26 mouse cellular contexts compared by ENCODE assay signal in the genomic region with DNA sequence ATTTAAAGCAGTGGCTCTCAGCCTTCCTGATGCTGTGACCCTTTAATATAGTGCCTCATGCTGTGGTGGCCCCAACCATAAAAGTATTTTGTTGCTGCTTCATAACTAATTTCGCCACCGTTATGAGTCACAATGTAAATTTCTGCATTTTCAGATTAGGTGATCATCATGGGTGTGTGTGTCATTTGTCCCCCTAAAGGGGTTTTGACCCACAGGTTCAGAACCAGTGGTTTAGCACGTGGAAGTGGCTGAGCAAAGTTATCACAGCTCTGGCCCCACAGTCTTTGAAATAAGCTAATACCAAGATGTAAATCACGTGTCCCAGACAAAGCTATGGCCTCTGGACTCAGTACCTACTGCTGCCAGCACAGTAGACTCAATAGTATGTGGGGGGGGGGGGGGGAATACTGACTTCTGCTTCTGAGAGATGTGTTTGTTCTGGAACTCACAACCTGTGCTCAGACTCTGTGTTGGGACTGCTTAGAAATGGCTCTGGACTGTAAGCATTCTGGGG. TPM values are rescaled to one million over a fixed set of nuclear protein-coding genes. Genes with fewer than 3 reads are reported as not detected.
DNase-seq lines count a peak whose midpoint lies in the region; ATAC-seq and TF ChIP-seq lines count a peak whose summit lies in the region.
"Had no signal": no experiment of that assay in that cellular context is flagged by ENCODE, and none has a peak within 500 bp of the region (broad histone marks: within the 10 kb centered on the region; RNA-seq: fewer than 3 reads in every experiment).

No protein-coding gene starts in this region.

- no peaks in the 10 kb centered on the region for H3K27me3 ChIP-seq in hindbrain, embryonic 13.5 days
- no peaks in the 10 kb centered on the region for H3K27me3 ChIP-seq in hindbrain, embryonic 14.5 days (ENCODE audit: control insufficient read depth, insufficient read depth, low read length)
- H3K27me3 ChIP-seq in stomach, embryonic 14.5 days (ENCODE audit: control insufficient read depth, insufficient read depth, low read length) = no peaks in the 10 kb centered on the region
- H3K27me3 ChIP-seq in stomach, postnatal 0 days (ENCODE audit: control insufficient read depth, insufficient read depth, low read length) = no peaks in the 10 kb centered on the region
- H3K27me3 ChIP-seq in intestine, embryonic 16.5 days (replicated peaks; ENCODE audit: control insufficient read depth, insufficient read depth, low read length) = no peaks in the 10 kb centered on the region
- H3K27me3 ChIP-seq: CH12.LX; heart, embryonic 13.5 days; Patski had no signal

- no peaks in the 10 kb centered on the region for H3K9me3 ChIP-seq in hindbrain, embryonic 13.5 days
- H3K9me3 ChIP-seq in hindbrain, embryonic 14.5 days (ENCODE audit: control insufficient read depth, low read length) = no peaks in the 10 kb centered on the region
- H3K9me3 ChIP-seq in stomach, embryonic 14.5 days (ENCODE audit: control insufficient read depth, low read depth, low read length) = no peaks in the 10 kb centered on the region
- H3K9me3 ChIP-seq in stomach, postnatal 0 days (ENCODE audit: control insufficient read depth, low read length) = no peaks in the 10 kb centered on the region
- H3K9me3 ChIP-seq in intestine, embryonic 16.5 days (ENCODE audit: control insufficient read depth, low read length) = no peaks in the 10 kb centered on the region
- H3K9me3 ChIP-seq: G1E; heart, embryonic 10.5 days; heart, embryonic 13.5 days had no signal

- H3K27ac ChIP-seq in hindbrain, embryonic 13.5 days = no peak overlapping the region
- H3K27ac ChIP-seq in hindbrain, embryonic 14.5 days = no peak overlapping the region
- no peak overlapping the region for H3K27ac ChIP-seq in stomach, embryonic 14.5 days (ENCODE audit: low read length)
- H3K27ac ChIP-seq in stomach, postnatal 0 days (replicated peaks) = no peak overlapping the region
- no peak overlapping the region for H3K27ac ChIP-seq in intestine, embryonic 16.5 days (ENCODE audit: low read length)
- H3K27ac ChIP-seq: gastrocnemius, adult 2 months; heart, adult 2 months; heart, embryonic 10.5 days; heart, embryonic 13.5 days had no signal

- 94% methylated on average over 4 of the region's 4 CpGs for WGBS in hindbrain, embryonic 13.5 days
- WGBS in hindbrain, embryonic 14.5 days = 91% methylated on average over 4 of the region's 4 CpGs
- WGBS in stomach, embryonic 14.5 days = 87% methylated on average over 4 of the region's 4 CpGs
- 81% methylated on average over 4 of the region's 4 CpGs for WGBS in stomach, postnatal 0 days
- 79% methylated on average over 4 of the region's 4 CpGs for WGBS in intestine, embryonic 16.5 days

- TF ChIP-seq EP300 in stomach, postnatal 0 days (optimal IDR thresholded peaks at IDR 0.05) = no peak

- H3K36me3 ChIP-seq in hindbrain, embryonic 13.5 days = peaks cover 25% of the 10 kb centered on the region
- H3K36me3 ChIP-seq in hindbrain, embryonic 14.5 days (replicated peaks; ENCODE audit: control insufficient read depth, insufficient read depth) = peaks cover 23% of the 10 kb centered on the region
- H3K36me3 ChIP-seq in stomach, embryonic 14.5 days (ENCODE audit: control insufficient read depth, insufficient read depth, low read length) = peaks cover 7% of the 10 kb centered on the region; the same call in 1 of the 2 replicates
- H3K36me3 ChIP-seq in stomach, postnatal 0 days (ENCODE audit: control insufficient read depth, insufficient read depth, low read length) = peaks cover 3% of the 10 kb centered on the region; the same call in 1 of the 2 replicates
- peaks cover 4% of the 10 kb centered on the region; the same call in 1 of the 2 replicates for H3K36me3 ChIP-seq in intestine, embryonic 16.5 days (ENCODE audit: control insufficient read depth, insufficient read depth, low read length)

- no peaks in the 10 kb centered on the region for H3K4me1 ChIP-seq in hindbrain, embryonic 13.5 days (replicated peaks)
- H3K4me1 ChIP-seq in hindbrain, embryonic 14.5 days (replicated peaks; ENCODE audit: control insufficient read depth, insufficient read depth, low read length) = no peaks in the 10 kb centered on the region
- H3K4me1 ChIP-seq in stomach, embryonic 14.5 days (ENCODE audit: control insufficient read depth, insufficient read depth, low read length) = no peaks in the 10 kb centered on the region
- H3K4me1 ChIP-seq in stomach, postnatal 0 days (replicated peaks; ENCODE audit: control insufficient read depth, insufficient read depth) = no peaks in the 10 kb centered on the region
- no peaks in the 10 kb centered on the region for H3K4me1 ChIP-seq in intestine, embryonic 16.5 days (ENCODE audit: control insufficient read depth, insufficient read depth, low read length)

- intact Hi-C loops in gastrocnemius, postnatal 14 days (cut with DNase I; ENCODE audit: low total_unique reads) = no loop called here

- no peak overlapping the region for H3K9ac ChIP-seq in hindbrain, embryonic 13.5 days
- no peak overlapping the region for H3K9ac ChIP-seq in hindbrain, embryonic 14.5 days
- no peak overlapping the region for H3K9ac ChIP-seq in stomach, embryonic 14.5 days (replicated peaks; ENCODE audit: low read depth, low read length)
- no peak overlapping the region for H3K9ac ChIP-seq in stomach, postnatal 0 days (ENCODE audit: low read length)
- no peak overlapping the region for H3K9ac ChIP-seq in intestine, embryonic 16.5 days (ENCODE audit: low read depth, low read length)
- H3K9ac ChIP-seq: forebrain, postnatal 0 days; heart, embryonic 13.5 days had no signal

- DNase-seq in gastrocnemius, postnatal 25 days = peak; percentile 1
- DNase-seq in gastrocnemius, postnatal 14 days = no peak
- no peak for DNase-seq in hindbrain, embryonic 14.5 days (ENCODE audit: low spot score)
- no peak for DNase-seq in stomach, postnatal 0 days (ENCODE audit: low spot score)
- DNase-seq in yolk sac, embryonic 10.5 days (ENCODE audit: low spot score) = no peak
- DNase-seq: adrenal gland, postnatal 10 days; adrenal gland, postnatal 36 days; B cell, adult 2 months; cerebellum, adult 18-20 months; cerebellum, adult 9-10 months; cerebellum, postnatal 14 days; forebrain, postnatal 0 days; gastrocnemius, adult 2 months; gastrocnemius, postnatal 36 days; kidney, adult 11 months had no signal

- no peak overlapping the region for H3K4me3 ChIP-seq in hindbrain, embryonic 13.5 days
- no peak overlapping the region for H3K4me3 ChIP-seq in hindbrain, embryonic 14.5 days (replicated peaks; ENCODE audit: low read length)
- no peak overlapping the region for H3K4me3 ChIP-seq in stomach, embryonic 14.5 days (ENCODE audit: low read depth, low read length)
- no peak overlapping the region for H3K4me3 ChIP-seq in stomach, postnatal 0 days (ENCODE audit: low read depth, low read length)
- H3K4me3 ChIP-seq in intestine, embryonic 16.5 days (ENCODE audit: low read length) = no peak overlapping the region
- H3K4me3 ChIP-seq: gastrocnemius, adult 2 months; heart, adult 2 months; heart, embryonic 10.5 days; heart, embryonic 13.5 days had no signal

- no peak for TF ChIP-seq CTCF in stomach, postnatal 0 days (IDR thresholded peaks at IDR 0.05; ENCODE audit: low read depth)

- 0 out of 2 replicates have a peak, but pooled peaks have one; percentile 14 for ATAC-seq in hindbrain, embryonic 13.5 days (ENCODE audit: low FRiP score)
- ATAC-seq in hindbrain, embryonic 14.5 days (ENCODE audit: low FRiP score) = no peak
- 0 out of 2 replicates have a peak, but pooled peaks have one; percentile 1 for ATAC-seq in stomach, embryonic 14.5 days (ENCODE audit: insufficient number of reproducible peaks, insufficient read depth, low FRiP score, low read depth)
- no peak for ATAC-seq in stomach, postnatal 0 days (ENCODE audit: low FRiP score, low TSS enrichment)
- ATAC-seq in intestine, embryonic 16.5 days = peak; percentile 59
- ATAC-seq: forebrain, embryonic 14.5 days; forebrain, postnatal 0 days; hindbrain, embryonic 16.5 days; Patski had no signal

- H3K4me2 ChIP-seq in hindbrain, embryonic 13.5 days = no peak overlapping the region
- H3K4me2 ChIP-seq in hindbrain, embryonic 14.5 days (replicated peaks) = no peak overlapping the region
- H3K4me2 ChIP-seq in stomach, embryonic 14.5 days (replicated peaks; ENCODE audit: low read depth, low read length) = no peak overlapping the region
- no peak overlapping the region for H3K4me2 ChIP-seq in stomach, postnatal 0 days (replicated peaks; ENCODE audit: low read depth)
- H3K4me2 ChIP-seq in intestine, embryonic 16.5 days (ENCODE audit: low read depth, low read length) = no peak overlapping the region
- H3K4me2 ChIP-seq: heart, embryonic 13.5 days had no signal

RNA-seq across cellular contexts. Expression of gene Bach1, which starts 36.2 kb away (rescaled TPM):
- 10 to 100 TPM; 13.8 to 18.0 TPM for total RNA-seq in gastrocnemius, postnatal 25 days (2021)
- 10 to 100 TPM; 12.5 to 14.6 TPM for total RNA-seq in gastrocnemius, postnatal 14 days (2021)
- 26.1 and 26.6 TPM in 2 replicates for polyA plus RNA-seq in hindbrain, embryonic 13.5 days (2015; fragmentation: Nextera tagmentation; extraction: Ambion mirVana)
- 18.8 and 19.9 TPM in 2 replicates for polyA plus RNA-seq in hindbrain, embryonic 14.5 days (2014; fragmentation: Nextera tagmentation; extraction: Ambion mirVana)
- 15.3 and 16.2 TPM in 2 replicates for polyA plus RNA-seq in stomach, embryonic 14.5 days (2014; fragmentation: Nextera tagmentation; extraction: Ambion mirVana)
- polyA plus RNA-seq in stomach, postnatal 0 days (2015; fragmentation: Nextera tagmentation; extraction: Ambion mirVana) = 4.3 and 5.3 TPM in 2 replicates
- 16.6 and 18.2 TPM in 2 replicates for polyA plus RNA-seq in intestine, embryonic 16.5 days (2015; fragmentation: Nextera tagmentation; extraction: Ambion mirVana)

Comparison
In these comparisons a context has a peak if more than half of its experiments do, and no peak if none do; other contexts are left out.
1. ATAC-seq: peak in hindbrain, embryonic 13.5 days (single experiment), stomach, embryonic 14.5 days (single experiment) and intestine, embryonic 16.5 days (single experiment); none in hindbrain, embryonic 14.5 days (single experiment) and stomach, postnatal 0 days (single experiment).